Mouse (Mus musculus) ovary, postnatal 10 days (tissue): Measurements from ENCODE around the gene Rgs6.

Experiments used
- DNase-seq: peaks from one replicate; pipeline ENCODE4 v3.0.0; 2022; ENCODE audit warnings: low spot score

Gene Rgs6

GRCm38 (mm10) chr12:82649991-82650390, 61.9 kb downstream of the Rgs6 start:
- DNase-seq: no peak

DNA sequence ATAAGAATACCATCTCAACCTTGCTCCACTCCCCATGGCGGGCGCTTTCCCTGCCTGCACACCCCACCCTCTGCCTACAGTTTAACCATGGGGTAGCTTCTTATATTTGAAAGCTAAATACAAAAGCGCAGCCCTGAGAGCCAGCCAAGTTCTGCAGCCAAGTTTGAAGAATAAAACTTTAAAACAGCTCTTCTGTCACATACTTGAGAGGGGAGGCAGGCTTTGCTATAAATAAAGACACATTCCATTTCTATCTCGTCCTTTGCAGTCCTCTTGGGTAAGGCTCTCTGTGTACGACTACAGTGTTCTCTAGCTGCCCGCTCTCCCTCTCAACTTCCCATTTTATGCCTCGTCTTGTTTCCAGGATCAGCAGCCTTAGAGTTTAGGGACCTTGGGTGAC, 76.5 kb downstream of the Rgs6 start:
- DNase-seq: no peak

DNA sequence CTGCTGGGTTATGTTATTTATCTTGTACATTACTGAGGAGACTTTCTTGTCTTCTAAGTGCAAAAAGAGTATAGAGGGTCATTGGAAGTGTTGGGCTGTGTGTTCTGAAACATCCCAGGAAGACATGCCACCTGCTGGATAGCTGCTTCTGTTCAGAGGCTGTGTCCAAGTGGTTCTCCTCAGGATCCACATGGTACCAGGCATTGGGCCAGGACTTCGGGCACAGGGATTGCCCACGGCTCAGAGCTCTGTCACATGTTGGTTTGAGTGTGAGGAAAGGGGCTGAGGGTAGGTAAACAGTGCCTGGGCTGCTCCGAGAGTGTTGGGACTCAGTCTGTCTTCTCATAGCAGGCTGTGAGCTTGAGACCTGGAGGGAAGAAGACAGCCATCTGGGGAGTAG, 79.3 kb downstream of the Rgs6 start:
- DNase-seq: no peak

GRCm38 (mm10) chr12:82670201-82670737, 82.2 kb downstream of the Rgs6 start:
- no peak for DNase-seq

- DNase-seq: no peak
Observed at GRCm38 (mm10) chr12:82671591-82671990, 83.5 kb downstream of the Rgs6 start.

- no peak for DNase-seq
Observed at GRCm38 (mm10) chr12:82675137-82675536, 87.0 kb downstream of the Rgs6 start.

DNA sequence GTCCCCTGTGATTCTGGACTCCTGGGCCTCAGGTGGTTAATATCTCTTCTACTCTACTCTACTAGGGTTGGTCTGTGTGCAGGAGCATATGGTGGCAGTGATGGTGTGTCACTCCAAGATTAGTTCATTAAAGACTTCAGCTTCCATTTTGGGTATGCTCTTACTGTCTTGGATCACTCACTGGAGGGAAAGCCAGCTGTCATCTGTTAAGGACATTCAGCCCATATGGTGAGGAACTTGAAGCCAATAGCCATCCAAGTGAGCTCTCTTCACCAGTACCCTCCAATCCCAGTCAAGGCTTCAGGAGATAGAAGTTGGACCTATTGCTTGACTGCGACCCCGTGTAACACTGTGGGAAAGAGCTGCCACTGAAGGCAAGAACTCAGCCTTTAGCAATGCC, 98.9 kb downstream of the Rgs6 start:
- DNase-seq: no peak

GRCm38 (mm10) chr12:82698886-82699527, 110.9 kb downstream of the Rgs6 start:
- no peak for DNase-seq

GRCm38 (mm10) chr12:82699528-82699905, 111.4 kb downstream of the Rgs6 start:
- DNase-seq: no peak

- no peak for DNase-seq
Observed at GRCm38 (mm10) chr12:82700241-82700640, 112.1 kb downstream of the Rgs6 start.

DNA sequence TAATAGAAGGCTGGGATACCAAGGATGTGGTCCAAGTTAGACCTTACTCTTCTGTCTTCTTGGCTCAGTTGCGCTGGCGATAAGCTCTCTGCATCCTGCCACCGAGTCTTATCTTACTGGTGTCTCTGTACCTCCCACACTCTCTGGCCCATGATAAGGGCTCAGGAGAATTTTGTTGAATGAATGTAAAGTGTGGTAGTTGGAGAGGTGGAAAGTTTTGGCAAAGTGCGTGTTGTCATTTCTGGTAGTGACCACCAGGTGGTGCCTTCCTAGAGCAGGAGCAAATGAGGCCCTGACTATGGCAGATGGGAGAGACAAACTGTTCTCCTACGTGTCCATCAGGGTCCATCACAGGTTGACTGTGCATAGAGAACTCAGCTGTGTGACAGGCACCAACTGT, 112.7 kb downstream of the Rgs6 start:
- DNase-seq: no peak

DNA sequence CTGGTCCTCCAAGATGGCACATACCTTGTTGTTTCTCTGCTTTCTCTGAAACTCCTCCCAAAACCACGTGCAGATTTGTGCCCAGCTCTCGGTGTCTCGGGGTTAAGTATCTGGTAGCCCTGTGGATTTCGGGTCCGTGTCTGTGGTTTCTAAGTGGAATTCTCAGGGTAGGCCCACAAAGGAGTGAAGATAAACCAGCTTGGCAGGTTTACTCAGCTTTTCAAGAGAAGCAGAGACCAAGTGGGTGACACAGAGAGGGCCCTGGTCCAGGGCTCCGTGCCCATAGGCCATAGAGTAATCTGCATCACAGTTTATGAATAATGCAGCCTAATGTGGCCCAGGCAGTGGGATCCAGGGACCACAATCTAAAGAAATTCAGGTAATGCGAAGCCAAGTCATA, 113.3 kb downstream of the Rgs6 start:
- no peak for DNase-seq

- DNase-seq: no peak
Observed at GRCm38 (mm10) chr12:82710376-82710775, 122.3 kb downstream of the Rgs6 start.

DNA sequence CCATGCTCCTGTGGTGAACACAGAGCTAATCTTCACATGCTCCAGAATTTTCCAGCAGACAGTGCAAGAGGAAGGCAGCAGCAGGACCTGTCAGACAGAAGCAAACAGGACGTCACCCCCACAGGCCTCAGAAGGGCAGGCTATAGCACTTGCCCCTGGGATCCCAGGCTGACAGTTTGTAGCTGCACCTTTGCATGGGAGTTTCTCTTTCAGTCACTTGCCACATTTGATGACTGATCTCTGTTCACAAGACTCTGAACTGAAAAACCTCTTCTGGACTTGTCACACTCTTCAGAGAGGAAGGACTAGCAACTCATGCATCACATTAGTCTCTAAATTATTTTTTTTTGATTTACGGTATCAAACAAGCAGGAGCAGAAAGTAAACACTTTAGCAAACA, 126.2 kb downstream of the Rgs6 start:
- no peak for DNase-seq

- no peak for DNase-seq
Observed at GRCm38 (mm10) chr12:82723017-82723540, 135.0 kb downstream of the Rgs6 start.

GRCm38 (mm10) chr12:82726255-82726654, 138.2 kb downstream of the Rgs6 start:
- no peak for DNase-seq

DNA sequence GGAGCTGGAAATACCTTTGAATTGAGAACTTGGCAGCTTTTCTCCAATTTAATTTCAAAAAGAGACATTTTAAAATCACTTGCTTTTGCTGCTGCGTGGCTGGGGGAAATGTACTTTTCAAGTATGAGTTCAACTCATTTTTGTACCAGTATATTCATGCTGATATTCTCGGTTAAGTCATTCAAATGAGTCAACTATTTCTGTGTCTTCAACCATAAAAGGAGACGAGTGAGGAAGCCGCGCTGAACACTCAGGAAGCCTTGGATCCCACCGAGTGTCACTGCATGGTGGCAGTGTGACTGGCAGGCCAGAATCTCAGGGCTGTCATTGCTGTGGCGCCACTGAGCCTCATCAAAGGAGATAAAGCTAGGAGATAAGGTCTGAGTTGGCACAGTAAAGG, 143.5 kb downstream of the Rgs6 start:
- DNase-seq: no peak

DNA sequence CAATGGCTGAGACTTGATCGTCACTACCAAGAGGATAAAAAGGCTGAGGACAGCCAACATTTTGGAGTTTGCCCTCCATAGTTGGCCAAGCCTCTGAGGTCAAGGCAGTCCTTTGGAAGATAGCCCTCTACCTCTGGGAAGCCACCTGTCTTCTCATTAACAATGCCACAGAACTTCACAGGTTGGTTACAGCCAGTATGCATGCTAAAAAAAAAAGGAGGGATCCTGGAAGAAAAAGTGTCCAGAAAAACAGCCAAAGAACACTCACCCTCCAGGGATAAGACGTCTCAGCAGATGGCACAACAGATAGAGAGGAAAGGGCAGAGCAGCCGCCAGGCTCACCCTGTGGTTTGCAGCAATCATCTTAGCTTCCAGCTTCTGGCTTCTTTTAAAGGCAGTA, 154.9 kb downstream of the Rgs6 start:
- DNase-seq: no peak

DNA sequence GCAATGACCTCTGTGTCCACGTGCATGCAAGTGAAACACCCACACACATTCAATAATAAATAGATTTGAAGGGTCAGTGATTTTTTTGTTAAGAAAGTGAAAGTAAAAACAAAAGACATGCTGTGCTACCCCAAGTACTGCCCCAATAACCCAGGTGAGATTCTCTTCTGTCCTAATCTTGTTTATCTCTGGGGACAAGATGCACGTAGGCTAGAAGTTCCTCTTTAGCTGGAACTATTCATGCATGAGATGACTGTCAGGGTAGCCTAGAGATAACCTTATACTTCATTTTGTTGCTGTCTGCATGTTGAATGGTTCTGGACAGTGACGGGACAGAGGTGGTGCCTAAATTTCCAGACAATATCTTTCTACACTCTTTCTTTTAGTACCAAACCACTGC, 155.9 kb downstream of the Rgs6 start:
- no peak for DNase-seq

GRCm38 (mm10) chr12:82744826-82745225, 156.7 kb downstream of the Rgs6 start:
- no peak for DNase-seq

GRCm38 (mm10) chr12:82747099-82747498, 159.0 kb downstream of the Rgs6 start:
- DNase-seq: no peak

- no peak for DNase-seq
Observed at GRCm38 (mm10) chr12:82751846-82752245, 163.8 kb downstream of the Rgs6 start.

DNA sequence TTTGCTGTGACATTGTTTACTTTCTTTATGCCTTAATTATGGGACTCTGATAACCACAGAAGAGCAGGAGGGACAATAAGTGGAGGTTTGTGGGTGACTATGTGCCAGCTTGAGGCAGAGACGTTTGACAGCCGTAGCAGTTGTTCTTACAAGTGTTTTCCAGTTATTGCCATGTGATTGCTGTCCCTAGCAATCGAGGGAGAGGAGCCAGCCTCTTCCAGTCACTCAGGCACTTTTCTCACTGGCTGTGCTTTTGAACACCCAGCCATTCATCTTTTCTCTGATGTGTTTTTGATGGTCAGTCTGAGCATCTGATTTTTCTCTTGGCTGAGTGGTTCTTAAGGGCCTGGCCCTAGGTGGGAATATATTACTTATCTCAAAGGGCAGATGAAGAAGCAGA, 166.4 kb downstream of the Rgs6 start:
- DNase-seq: no peak

- no peak for DNase-seq
Observed at GRCm38 (mm10) chr12:82756756-82757155, 168.7 kb downstream of the Rgs6 start.
